Mouse (Mus musculus): ENCODE measurements around the gene Afmid.
"Not testable (repeated sequence)": the region's sequence is repeated elsewhere in the genome, so short reads cannot be mapped to it uniquely, and the experiment has no call there.

Gene Afmid

GRCm38 (mm10) chr11:117794035-117794551 is 31.6 kb upstream of the Afmid start:
- DNase-seq (ENCODE audit: low spot score in 2 of 2) = no peak

- no peak for DNase-seq (ENCODE audit: low spot score in 2 of 2)
Observed at GRCm38 (mm10) chr11:117796954-117797353, 28.8 kb upstream of the Afmid start.

GRCm38 (mm10) chr11:117797511-117798159 is 28.1 kb upstream of the Afmid start, which contains the start of gene 6030468B19Rik:
Gene 6030468B19Rik (plus strand): TSS chr11:117797660.
- no peak for DNase-seq (ENCODE audit: low spot score in 2 of 2)

GRCm38 (mm10) chr11:117798160-117798541 is 27.6 kb upstream of the Afmid start:
- DNase-seq (ENCODE audit: low spot score in 2 of 2) = no peak

- no peak for DNase-seq (ENCODE audit: low spot score in 2 of 2)
Observed at GRCm38 (mm10) chr11:117799174-117799573, 26.6 kb upstream of the Afmid start.

GRCm38 (mm10) chr11:117800038-117800437 is 25.7 kb upstream of the Afmid start:
- no peak for DNase-seq (ENCODE audit: low spot score in 2 of 2)

GRCm38 (mm10) chr11:117801650-117802049 is 24.1 kb upstream of the Afmid start:
- DNase-seq (ENCODE audit: low spot score in 2 of 2) = no peak

- DNase-seq (ENCODE audit: low spot score in 2 of 2) = no peak
Observed at GRCm38 (mm10) chr11:117803166-117803688, 22.5 kb upstream of the Afmid start.

GRCm38 (mm10) chr11:117806781-117807180 is 18.9 kb upstream of the Afmid start:
- DNase-seq (ENCODE audit: low spot score in 2 of 2) = no peak

GRCm38 (mm10) chr11:117809407-117810311 is 16.1 kb upstream of the Afmid start, which contains the start of the genes Gm20708 and Syngr2:
Gene Gm20708 (plus strand): TSS chr11:117809668.
Gene Syngr2 (plus strand): TSS chr11:117809668.
- peak; percentile 69 to 75 for DNase-seq (ENCODE audit: low spot score in 2 of 2)

GRCm38 (mm10) chr11:117810401-117811046 is 15.2 kb upstream of the Afmid start:
- DNase-seq (ENCODE audit: low spot score in 2 of 2) = peak; percentile 86 to 89

- no peak for DNase-seq (ENCODE audit: low spot score in 2 of 2)
Observed at GRCm38 (mm10) chr11:117813867-117814266, 11.9 kb upstream of the Afmid start.

- no peak for DNase-seq (ENCODE audit: low spot score in 2 of 2)
Observed at GRCm38 (mm10) chr11:117814704-117815366, 10.9 kb upstream of the Afmid start.

GRCm38 (mm10) chr11:117815850-117816249 is 9.9 kb upstream of the Afmid start:
- not testable (repeated sequence) for DNase-seq (ENCODE audit: low spot score in 2 of 2)

- DNase-seq (ENCODE audit: low spot score in 2 of 2) = no peak
Observed at GRCm38 (mm10) chr11:117816389-117816996, 9.2 kb upstream of the Afmid start.

- DNase-seq (ENCODE audit: low spot score in 2 of 2) = no peak
Observed at GRCm38 (mm10) chr11:117819095-117819494, 6.6 kb upstream of the Afmid start.

GRCm38 (mm10) chr11:117820173-117820572 is 5.6 kb upstream of the Afmid start:
- no peak for DNase-seq (ENCODE audit: low spot score in 2 of 2)

GRCm38 (mm10) chr11:117821868-117822267 is 3.9 kb upstream of the Afmid start:
- no peak for DNase-seq (ENCODE audit: low spot score in 2 of 2)

GRCm38 (mm10) chr11:117822728-117823241 is 2.9 kb upstream of the Afmid start:
- no peak for DNase-seq (ENCODE audit: low spot score in 2 of 2)

- no peak for DNase-seq (ENCODE audit: low spot score in 2 of 2)
Observed at GRCm38 (mm10) chr11:117823411-117823810, 2.3 kb upstream of the Afmid start.
